Mouse (Mus musculus) cerebellum, adult 18-20 months (tissue): Measurements from ENCODE around the gene Uhrf1bp1.
A peak's percentile ranks its signal among the peaks of the same experiment; 100 is the strongest.
"Not testable (repeated sequence)": the region's sequence is repeated elsewhere in the genome, so short reads cannot be mapped to it uniquely, and the experiment has no call there.

Experiments
- DNase-seq, 2 experiments: peaks; one replicate each; pipeline ENCODE4 v3.0.0; 2021

The Uhrf1bp1 gene

DNA sequence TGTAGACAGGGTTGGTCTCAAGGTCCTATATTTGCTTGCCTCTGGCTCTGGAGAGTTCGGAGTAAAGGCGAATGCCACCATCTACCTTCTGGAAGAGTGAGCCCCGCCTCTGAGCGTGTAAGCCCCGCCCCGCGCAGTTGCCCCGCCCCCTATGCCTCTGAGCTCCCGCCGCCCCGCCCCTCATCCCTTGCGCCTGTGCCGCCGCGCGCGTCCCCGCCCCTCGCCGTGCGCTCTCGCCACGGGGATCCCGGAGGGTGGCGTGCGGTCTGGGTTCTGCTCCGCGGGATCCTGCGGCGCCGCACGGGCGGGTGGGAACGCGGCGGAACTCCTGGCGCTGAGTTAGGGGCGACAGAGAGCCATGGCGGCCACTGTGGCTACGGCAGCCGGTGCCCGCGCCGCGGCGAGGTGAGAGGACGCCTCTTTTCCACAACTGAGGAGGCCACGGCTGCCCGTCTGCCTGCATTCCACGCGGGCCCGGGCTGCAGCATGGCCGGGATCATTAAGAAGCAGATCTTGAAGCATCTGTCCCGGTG, at the start of gene Uhrf1bp1:
TSS of gene Uhrf1bp1 (plus strand) at position 177 of the 533 bp plus-strand sequence.
- peak; percentile 77 to 85 for DNase-seq

DNA sequence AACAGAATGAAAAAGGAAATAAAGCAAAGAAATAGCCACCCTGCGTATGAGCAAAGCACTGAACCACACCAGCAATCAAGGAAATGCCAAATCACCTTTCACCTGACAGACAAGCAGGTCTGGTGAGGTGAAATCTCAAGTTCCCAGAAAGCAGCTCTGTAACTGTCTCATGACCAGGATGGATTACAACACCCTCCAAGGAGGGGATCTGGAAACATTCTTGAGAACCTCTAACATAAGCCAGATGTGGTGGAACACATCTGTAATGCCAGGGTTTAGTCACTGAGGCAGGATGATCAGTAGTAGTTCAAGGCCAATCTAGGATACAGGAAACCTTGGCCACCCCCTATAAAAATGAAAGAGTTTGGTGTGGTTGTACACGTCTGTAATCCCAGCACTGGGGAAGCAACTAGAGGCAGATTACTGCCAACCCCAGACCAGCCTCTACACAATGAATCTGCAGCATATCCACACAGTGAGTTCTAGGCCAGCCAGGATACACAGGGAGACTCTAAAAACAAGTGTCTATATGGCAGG, 48.6 kb upstream of the Uhrf1bp1 start:
- no peak for DNase-seq

DNA sequence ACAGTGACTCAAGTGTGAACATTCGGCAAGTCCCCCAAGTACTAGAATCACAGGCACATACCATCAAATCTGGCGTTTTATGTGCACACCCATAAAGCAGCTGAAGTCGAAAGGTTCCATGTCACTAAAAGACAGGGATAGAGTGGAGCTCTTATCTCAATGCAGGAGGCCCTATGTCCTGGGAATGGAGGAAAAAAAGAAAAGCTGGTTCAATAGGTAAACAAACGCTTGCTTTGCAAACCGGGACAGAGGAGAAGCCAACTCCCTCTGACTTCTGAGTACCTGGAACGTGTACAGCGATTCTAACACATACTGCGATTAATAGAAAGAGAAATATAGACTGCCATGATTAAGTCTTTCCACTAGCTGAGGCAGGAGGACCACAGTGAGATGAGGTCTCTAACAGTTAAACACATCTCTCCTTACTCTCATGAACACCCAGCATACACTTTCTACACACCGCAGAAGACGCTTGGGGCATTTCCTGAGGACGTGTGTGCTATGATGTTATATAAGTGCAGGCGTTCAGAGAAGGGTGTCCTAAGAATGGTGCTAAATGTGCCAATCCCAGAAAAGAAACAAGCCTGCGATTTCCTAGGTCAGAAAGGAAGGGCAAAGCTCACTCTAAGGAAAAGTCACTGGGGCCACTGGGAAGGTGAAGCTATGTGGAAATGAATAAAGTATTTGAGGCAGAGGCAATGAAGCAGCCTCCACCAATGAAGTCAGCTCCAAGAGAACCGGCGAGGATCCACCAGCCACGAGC, 45.5 kb upstream of the Uhrf1bp1 start:
- no peak for DNase-seq

DNA sequence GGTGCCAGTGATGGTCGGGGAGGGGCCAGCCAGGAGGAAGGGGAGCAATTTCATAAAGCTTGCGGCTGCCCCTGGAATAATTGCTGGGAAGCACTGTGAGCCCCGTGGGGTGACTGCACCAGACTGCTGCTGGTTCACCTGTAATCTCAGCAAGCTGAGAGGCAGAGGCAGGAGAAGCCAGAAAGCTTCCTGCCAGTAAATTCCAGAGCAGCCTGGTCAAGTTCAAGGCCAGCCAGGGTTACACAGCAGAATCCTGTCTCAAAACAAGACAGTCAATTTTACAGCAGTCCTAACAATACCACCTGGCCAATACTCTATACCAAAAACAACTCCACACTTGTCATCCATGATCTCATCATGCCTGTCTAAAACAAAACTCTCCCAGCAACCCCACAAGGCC, 44.3 kb upstream of the Uhrf1bp1 start:
- no peak for DNase-seq

DNA sequence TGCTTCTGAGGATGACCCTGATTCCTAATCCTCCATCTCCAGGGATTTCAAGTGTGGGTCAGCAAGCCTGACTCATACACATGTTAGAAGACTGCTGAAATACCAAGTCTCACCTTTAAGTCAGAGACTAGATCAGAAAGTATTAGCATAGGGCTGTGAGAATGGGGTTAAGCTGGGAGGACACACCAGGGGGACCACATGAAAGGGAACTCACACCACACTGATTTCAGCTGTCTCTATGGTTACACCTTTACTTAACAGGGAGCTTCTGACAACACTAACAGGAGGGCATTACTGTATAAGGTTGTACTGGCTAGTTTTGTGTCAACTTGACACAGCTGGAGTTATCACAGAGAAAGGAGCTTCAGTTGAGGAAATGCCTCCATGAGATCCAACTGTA, 41.6 kb upstream of the Uhrf1bp1 start:
- no peak for DNase-seq

DNA sequence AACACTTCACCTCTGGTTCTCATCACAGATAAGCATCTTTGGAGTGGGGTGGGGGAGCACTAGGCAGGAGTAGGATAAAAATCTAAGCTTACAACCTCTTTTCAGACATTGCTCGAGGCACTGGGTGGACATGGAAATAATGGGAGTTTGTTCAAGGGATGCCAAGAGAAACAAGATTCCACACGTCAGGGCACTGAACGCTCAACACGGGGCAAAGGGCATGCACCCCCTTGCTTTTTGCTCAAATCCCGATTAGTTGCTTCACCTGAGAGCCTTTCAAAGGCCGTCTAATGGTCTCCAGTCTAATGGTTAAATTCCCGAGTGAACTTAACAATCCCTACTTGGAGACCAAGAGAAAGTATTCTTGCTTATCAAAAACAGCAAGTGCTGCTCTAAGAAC, 37.2 kb upstream of the Uhrf1bp1 start:
- no peak for DNase-seq

DNA sequence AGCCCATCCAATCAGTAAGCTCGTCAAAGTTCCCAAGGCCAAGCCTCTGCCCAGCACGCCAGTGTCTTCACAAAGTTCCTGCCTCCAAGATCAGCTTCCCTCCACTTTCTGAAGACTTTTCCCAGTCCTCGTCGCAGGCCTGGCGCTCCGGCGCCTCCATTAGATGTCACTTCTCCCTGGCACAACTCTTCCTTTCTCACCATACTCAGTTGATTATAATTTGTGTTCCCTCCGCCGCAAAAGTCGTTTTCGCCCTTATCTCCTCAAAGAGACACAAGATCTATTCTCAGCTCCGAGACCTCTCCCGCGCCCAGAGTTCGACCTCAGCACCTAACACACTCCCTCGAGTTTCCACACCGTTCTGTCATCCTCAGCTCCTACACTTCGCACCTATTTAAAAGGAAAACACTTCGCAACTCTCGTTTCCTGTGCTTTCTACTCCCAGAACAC, 36.7 kb upstream of the Uhrf1bp1 start:
- no peak for DNase-seq

DNA sequence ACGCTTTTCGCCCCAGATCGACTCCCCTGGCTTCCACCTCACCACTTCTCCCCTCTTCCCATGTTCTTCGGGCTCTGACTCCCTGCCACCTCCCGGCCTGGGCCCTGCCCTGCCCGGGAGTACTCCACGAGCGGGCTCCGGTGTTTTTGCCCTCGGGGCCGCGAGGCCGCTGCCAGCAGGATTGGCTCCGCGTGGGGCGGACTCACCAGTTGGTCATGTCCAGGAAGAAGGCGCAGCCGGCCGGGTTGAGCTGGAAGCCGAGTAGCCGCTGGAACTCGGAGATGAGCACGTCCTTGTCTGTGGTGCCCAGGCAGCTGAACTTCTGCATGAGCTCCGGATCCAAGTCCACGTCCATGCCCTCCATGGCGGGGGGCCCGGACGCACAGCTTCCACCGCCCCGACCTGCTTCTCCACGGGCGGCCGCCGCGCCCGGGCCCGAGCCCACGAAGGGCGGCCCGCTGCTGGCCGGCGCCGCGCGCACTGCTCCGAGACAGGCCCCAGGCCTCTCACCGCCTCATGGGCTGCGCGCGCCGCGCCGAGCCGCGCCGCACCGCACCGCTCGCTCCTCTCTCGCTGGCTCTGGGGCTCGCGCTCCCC, 36.2 kb upstream of the Uhrf1bp1 start:
- peak in 1 of 2 experiments; percentile 45 for DNase-seq

DNA sequence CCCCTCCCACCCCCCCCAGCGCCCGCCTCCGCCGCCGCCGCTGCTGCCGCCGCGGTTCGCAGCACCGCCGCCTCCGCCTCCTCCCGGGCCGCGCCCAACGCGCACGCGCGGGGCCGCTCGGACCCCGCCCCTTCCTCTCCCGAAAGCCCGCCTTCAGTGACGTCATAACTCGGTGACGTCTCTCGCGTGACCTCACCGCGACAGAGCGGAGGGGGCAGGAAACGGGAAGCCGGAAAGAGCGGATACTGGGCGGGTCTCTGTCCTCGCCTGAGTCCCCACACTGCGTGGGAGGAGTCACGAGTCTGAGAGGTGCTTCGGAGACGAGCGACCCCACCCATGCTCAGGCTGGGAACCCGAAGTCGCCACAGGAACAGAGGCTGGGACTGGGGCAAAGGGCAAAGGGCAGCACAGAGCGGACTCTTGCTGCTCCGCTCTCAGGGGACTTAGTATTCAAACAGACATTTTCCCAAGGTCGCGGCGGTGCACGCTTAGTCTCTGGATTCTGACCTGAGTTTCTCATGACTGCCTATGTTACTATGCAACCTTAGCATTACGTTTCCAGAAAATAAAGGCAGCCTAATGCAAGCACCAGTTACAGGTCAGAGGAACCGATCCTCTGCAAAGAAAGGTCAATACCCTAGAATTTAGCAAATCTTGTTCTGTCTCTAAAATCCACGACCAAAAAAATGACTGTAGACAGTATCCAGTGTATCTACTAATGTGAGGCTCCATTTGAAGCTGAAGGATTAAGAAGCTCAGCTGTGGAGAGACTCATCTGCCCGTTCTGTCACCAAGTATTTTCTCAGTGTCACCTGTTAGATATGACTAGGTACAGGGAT, 35.5 kb upstream of the Uhrf1bp1 start, which contains the start of gene D17Wsu92e:
TSS of gene D17Wsu92e (minus strand) at position 81 of the 839 bp plus-strand sequence.
- peak; percentile 98 for DNase-seq

DNA sequence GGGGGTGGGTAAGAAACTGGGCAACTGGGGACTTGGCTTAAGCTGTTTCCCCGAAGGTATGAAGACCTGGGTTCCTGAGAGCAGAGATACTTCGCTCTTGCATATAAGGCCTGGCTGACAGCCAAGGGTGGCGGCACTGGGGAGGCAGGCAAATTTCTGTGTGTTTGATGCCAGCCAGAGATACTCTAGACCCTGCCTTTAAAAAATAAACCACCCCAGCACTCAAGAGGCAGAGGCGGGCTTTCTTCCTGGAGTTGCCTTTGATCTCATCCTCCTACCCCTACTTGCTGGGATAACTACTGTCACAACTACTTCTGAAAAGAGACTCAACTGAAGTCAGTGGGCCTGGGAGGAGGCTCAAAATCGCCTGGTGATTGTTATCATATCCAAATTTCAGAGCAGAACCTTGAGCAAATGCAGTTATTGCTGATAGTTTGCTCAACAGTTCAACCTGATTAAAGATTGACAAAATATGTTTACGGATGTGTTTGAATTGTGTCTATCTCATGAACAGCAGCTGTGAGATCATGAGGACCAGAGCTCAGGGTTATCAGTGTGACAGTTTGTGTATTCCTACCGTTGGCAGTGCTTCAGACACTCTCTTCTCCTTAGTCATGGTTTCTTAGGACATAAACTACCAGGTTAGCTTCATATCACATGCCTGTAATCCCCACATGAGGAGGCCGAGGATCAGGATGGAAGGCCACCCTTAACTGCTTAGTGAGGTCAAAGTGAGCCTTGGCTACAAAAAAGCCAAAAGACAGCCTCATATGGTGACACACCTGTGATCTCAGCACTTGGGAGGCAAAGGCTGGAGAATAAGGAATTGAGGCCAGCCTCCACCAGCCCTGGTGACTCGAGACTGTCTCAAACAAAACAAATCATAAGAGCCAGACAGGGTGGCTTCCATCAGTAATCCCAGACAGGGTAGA, 34.6 kb upstream of the Uhrf1bp1 start:
- DNase-seq: peak; percentile 36 to 49

DNA sequence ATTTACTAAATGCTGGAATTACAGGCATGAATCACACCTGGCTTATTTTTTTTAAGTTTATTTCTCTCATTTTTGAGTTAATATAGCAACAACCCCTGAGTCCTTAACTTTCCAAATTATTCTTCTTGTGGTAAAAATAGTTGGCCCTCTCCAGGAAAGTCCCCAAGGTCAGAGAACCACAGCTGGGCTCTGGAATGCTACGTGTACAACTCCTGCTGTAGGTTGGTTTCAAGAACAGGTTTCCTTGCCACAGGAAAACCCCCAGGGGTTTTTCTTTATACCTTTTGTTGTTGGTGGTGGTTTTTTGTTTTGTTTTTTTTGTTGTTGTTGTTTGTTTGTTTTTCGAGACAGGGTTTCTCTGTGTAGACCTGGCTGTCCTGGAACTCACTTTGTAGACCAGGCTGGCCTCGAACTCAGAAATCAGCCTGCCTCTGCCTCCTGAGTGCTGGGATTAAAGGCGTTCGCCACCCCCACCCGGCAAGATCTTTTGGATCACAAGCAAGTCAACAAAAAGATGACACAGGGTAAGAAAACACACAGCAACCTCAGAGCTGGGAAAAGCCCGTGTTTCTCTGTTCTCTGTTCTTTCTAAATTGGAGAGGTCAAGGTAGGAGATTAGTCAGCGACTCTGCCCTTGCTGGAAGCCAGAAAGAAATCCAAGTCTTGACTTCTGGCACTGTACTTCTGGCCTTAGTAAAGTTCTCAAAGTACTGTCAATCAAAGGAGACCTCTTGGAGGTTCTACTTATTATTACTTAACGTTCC, 32.9 kb upstream of the Uhrf1bp1 start:
- no peak for DNase-seq

DNA sequence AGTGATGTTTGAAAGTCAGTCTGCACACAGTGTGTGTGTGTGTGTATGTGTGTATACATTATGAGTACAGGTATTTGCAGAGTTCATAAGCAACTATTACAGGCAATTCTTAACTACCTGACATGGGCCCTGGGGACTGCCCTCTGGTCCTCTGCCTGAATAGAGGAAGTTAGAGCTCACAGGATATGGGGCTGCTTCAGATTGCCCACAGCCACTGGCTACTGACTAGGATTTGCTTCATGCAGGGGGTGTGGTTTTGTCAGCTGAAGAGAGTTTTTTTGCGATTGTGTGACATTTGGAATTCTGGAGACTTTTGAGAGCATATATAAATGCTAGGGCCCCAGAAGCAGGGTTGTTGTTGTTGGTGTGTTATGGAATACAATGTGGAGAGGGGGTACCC, 31.3 kb upstream of the Uhrf1bp1 start:
- no peak for DNase-seq

DNA sequence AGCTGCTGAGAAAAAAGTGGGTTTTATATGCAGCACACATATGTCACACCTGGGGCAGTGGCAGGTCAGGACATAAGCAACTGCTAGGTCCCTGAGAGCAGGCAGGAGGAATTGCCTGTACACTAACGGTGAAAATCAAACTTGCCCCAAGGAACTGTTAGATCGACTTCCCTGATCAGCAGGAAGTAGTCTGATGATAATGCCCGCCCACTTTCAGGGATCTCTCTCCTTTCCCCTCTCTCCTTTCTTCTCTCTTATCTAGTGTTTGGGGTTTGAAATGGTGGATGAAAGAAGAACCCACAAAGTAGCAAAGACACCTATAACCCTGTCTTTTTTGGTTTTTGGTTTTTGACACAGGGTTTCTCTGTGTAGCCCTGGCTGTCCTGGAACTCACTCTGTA, 30.7 kb upstream of the Uhrf1bp1 start:
- DNase-seq: no peak

DNA sequence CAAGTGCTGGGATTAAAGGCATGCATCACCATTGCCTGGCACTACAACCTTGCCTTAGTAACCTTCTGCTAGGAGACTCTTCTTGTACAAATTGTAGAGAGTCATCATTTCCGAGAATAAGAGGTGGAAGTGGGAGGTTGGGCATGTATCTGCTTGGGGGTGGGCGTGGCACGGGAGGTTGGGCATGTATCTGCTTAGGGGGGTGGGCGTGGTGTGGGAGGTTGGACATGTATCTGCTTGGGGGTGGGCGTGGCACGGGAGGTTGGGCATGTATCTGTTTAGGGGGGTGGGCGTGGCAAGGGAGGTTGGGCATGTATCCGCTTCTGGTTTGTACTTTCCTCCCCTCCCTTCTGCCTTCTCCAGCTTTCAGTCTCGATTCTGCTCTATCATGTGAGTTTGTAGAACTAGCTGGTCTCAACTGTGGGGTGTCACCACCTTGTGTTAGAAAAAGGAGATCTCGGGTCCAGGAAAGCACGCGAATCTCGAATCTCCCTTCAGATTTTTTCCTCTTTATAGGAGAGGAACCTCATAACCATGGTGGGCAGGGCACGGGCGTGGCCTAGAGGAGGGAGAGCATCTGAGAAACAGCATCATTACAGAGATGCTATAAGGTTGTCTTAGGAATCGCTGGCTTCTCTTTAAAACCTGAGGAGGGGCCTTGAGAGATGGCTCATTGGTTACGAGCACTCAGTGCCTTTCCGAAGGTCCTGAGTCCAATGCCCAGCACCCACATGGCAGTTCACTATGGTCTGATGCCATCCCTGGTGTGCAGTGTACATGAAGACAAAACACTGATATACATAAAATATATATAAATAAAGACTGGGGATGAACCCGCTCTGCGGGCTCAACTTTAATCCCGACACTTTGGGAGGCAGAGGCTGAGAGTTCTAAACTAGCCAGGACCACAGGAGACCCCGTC, 30.0 kb upstream of the Uhrf1bp1 start:
- DNase-seq: no peak

DNA sequence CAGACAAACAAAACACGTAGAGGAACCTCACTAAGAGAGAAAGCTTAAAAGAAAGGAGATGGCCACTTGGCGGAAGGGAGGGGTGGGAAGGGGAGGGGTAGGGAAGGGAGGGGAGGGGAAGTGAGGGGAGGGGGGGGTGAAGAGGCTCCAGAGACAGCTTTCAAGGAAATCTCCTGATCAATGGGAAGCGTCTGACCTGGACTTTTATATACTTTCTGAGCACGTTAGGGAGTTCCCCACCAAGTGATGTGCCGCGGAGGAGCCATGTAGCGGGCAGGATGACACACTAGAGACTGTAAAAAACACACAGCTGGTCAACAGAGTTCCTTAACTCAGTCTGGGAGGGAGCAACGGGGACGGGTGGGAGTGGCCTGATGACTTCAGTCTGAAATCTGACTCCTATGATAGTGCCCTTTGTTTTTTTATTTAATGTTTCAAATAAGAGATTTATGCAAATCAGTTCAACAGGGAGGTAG, 29.3 kb upstream of the Uhrf1bp1 start:
- DNase-seq: no peak

DNA sequence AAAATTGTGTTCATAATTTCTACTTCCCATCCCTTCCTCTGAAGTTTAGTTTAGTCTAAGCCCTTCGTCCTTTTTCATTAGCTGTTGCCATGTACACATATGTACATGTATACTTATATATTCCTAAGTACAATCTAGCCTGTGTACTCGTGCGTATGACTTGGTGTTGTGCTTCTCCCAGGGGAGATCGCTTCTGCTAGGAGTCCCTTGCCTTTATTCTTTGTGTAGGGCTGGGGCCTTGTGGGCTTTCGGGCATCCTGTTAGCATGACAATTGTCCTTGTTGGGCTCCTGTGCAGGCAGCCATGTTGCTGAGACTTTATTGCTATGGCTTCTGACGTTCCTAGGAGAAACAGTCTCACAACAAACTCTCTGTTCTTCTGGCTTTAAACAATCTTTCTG, 28.7 kb upstream of the Uhrf1bp1 start:
- no peak for DNase-seq

DNA sequence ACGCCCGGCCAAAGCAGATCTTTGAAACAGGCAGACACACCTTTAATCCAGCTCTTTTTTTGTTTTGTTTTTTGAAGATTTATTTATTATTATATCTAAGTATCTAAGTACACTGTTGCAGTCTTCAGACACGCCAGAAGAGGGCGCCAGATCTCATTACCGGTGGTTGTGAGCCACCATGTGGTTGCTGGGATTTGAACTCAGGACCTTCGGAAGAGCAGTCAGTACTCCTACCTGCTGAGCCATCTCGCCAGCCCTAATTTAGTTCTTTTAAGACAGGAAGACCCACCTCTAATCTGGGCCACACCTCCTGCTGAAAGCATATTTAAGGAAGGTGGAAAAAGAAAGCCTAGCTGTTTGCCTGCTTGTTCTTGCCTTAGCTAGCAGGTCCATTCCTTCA, 25.8 kb upstream of the Uhrf1bp1 start:
- DNase-seq: no peak

DNA sequence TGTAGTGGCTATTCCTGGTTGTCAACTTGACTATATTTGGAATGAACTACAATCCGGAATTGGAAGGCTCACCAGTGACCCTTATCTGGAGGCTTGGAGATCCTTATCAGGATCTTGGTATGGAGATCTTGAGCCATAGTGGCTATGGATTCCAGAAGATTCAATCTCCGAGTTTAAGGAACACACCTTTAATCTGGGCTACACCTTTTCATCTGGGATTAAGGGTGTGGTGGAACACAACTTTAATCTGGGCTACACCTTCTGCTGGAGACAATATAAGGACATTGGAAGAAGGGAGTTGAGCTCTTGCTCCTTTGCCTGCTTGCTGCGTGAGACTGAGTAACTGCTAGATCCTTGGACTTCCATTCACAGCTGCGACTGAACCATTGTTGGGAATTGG, 18.4 kb upstream of the Uhrf1bp1 start, which contains the start of gene Snrpc:
TSS of gene Snrpc (plus strand) at position 301 of the 400 bp plus-strand sequence.
- not testable (repeated sequence) for DNase-seq

DNA sequence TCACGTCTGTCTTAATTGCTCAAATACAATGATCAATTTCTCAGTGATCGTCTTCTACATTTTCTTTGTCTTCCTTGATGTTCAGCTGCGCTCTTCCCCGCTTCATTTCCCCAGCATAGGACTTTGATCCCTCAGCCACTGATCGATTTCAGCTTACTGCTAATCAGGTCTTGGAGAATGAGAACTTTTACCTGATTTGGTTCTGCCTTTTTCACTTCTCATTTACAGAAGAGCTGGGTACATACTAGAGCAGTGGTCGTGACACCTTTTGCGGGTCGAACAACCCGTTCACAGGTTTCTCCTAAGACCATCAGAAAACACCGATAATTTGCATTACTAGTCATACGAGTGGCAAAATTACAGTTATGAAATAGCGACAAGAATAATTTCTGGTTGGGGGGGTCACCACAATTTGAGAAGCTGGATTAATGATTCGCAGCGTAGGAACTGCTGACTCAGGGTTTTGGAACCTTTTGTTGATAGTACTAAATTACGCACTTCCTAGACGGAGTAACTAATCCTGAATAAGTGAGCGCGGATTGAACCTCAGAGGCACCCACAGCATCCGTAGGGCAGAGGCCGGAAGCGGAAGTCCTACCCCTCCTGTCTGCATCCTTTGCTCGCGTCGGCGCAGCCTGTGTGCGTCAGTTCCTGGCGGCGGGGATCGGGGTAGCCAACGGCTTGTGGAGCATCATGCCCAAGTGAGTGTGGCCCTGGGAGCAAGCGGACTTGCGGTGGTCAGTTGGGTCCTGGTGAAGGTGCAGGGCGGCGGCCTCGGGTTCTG, 16.6 kb upstream of the Uhrf1bp1 start:
- DNase-seq: peak; percentile 97 to 98
